Mouse (Mus musculus) liver, embryonic 14.5 days (tissue): ENCODE measurements around the gene Ano4.

Source experiments
- CTCF ChIP-seq: IDR thresholded peaks from 2 replicates; pipeline ENCODE4 v1.5.1; 2016; ENCODE audit warnings: antibody characterized with exemption, low read depth, control low read depth
- EP300 ChIP-seq: IDR thresholded peaks from 2 replicates; pipeline ENCODE4 v1.6.1; 2016; ENCODE audit warnings: antibody characterized with exemption, low read depth

DNA sequence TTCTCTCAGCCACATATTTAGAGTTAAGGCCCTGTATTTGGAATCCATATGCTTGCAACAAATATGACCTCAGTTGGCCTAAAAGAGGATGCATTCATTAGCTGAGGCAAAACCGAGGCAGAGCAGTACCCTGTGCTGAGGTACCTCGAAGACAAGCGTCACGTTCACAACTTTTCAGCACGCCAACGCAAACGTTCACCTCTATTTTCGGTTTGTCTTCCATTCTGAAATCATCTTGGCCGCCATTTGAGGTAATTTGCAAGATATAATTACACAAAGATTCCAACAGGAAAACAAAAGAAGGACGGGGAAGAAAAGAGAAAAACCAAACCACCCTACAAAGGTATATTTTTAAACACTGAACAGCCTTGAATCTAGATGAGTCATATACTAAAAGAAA, 148.1 kb downstream of the Ano4 start:
- TF ChIP-seq EP300 (no peak), CTCF (no peak)
